Mouse (Mus musculus) frontal cortex, postnatal 14 days (tissue): Measurements from ENCODE around the gene Kat5.
A peak's percentile ranks its signal among the peaks of the same experiment; 100 is the strongest.

ENCODE experiments used
- DNase-seq, 2 experiments: peaks; one replicate each; pipeline ENCODE4 v3.0.0; 2022; ENCODE audit warnings: low spot score in 2 of 2

The Kat5 gene

GRCm38 (mm10) chr19:5609547-5610404 is at the start of gene Kat5:
Gene Kat5 (minus strand): TSS chr19:5610237.
- DNase-seq = peak; percentile 88 to 90

- no peak for DNase-seq
Measured at GRCm38 (mm10) chr19:5654720-5655298, 44.8 kb upstream of the Kat5 start.

- no peak for DNase-seq
Measured at GRCm38 (mm10) chr19:5653969-5654719, 44.1 kb upstream of the Kat5 start.

GRCm38 (mm10) chr19:5652570-5652969 is 42.5 kb upstream of the Kat5 start:
- DNase-seq = no peak

- no peak for DNase-seq
Measured at GRCm38 (mm10) chr19:5651502-5652274, 41.7 kb upstream of the Kat5 start.

- no peak for DNase-seq
Measured at GRCm38 (mm10) chr19:5649298-5649741, 39.3 kb upstream of the Kat5 start.

GRCm38 (mm10) chr19:5648401-5649297 is 38.6 kb upstream of the Kat5 start:
- peak; percentile 71 to 75 for DNase-seq

- DNase-seq = no peak
Measured at GRCm38 (mm10) chr19:5647791-5648190, 37.8 kb upstream of the Kat5 start.

GRCm38 (mm10) chr19:5646731-5647330 is 36.8 kb upstream of the Kat5 start:
- no peak for DNase-seq

- no peak for DNase-seq
Measured at GRCm38 (mm10) chr19:5645280-5645679, 35.2 kb upstream of the Kat5 start.

- no peak for DNase-seq
Measured at GRCm38 (mm10) chr19:5641641-5642040, 31.6 kb upstream of the Kat5 start.

- DNase-seq = no peak
Measured at GRCm38 (mm10) chr19:5641021-5641420, 31.0 kb upstream of the Kat5 start.

GRCm38 (mm10) chr19:5640339-5640738 is 30.3 kb upstream of the Kat5 start:
- DNase-seq = no peak

- DNase-seq = no peak
Measured at GRCm38 (mm10) chr19:5638416-5639005, 28.5 kb upstream of the Kat5 start.

- peak; percentile 77 to 82 for DNase-seq
Measured at GRCm38 (mm10) chr19:5637069-5638047, 27.3 kb upstream of the Kat5 start, which contains the start of gene Rela. Gene Rela (plus strand): TSS chr19:5637483.

- DNase-seq = no peak
Measured at GRCm38 (mm10) chr19:5636571-5637041, 26.6 kb upstream of the Kat5 start.

- no peak for DNase-seq
Measured at GRCm38 (mm10) chr19:5636036-5636570, 26.1 kb upstream of the Kat5 start.

GRCm38 (mm10) chr19:5632120-5632519 is 22.1 kb upstream of the Kat5 start:
- DNase-seq = no peak
